Mouse (Mus musculus) ES-E14 (cell line): ENCODE results near the gene Gm36210. TPM values are rescaled to one million over a fixed set of nuclear protein-coding genes. Genes with fewer than 3 reads are reported as not detected.

Experiments
- DNase-seq: peaks from one replicate; pipeline ENCODE4 v3.0.0-alpha.2; 2013; ENCODE audit warnings: low read depth, low spot score
- H3K27ac ChIP-seq: 2 replicates; pipeline ENCODE4 v1.5.1; 2012; ENCODE audit warnings: low read depth, mild to moderate bottlenecking, low read length, moderate library complexity, mixed read lengths; ENCODE audit not compliant: poor library complexity, insufficient read depth, severe bottlenecking
- H3K36me3 ChIP-seq: 2 replicates; pipeline ENCODE4 v1.6.1; 2012; ENCODE audit warnings: mild to moderate bottlenecking, low read length, moderate library complexity, mixed read lengths; ENCODE audit not compliant: control insufficient read depth, poor library complexity, insufficient read depth, severe bottlenecking
- H3K4me1 ChIP-seq, 2 experiments: fragments of 150-350 bp in 1 of 2; sonication (generic) in 1 of 2; 2 replicates each; pipeline ENCODE4 v1.6.1; 2012; ENCODE audit warnings: low read length in 2 of 2, mild to moderate bottlenecking in 1 of 2, mixed read lengths in 1 of 2; ENCODE audit not compliant: control insufficient read depth in 2 of 2, insufficient read depth in 2 of 2, poor library complexity in 1 of 2
- H3K4me3 ChIP-seq, 2 experiments: fragments of 150-350 bp in 1 of 2; sonication (generic) in 1 of 2; 2 replicates each; pipeline ENCODE4 v1.5.1; 2012; ENCODE audit warnings: low read length in 2 of 2, low read depth in 1 of 2, mild to moderate bottlenecking in 1 of 2, mixed read lengths in 1 of 2; ENCODE audit not compliant: insufficient read depth in 1 of 2, poor library complexity in 1 of 2, severe bottlenecking in 1 of 2
- H3K9ac ChIP-seq: 2 replicates; pipeline ENCODE4 v1.6.1; 2012; ENCODE audit warnings: low read depth, mild to moderate bottlenecking, low read length, mixed read lengths; ENCODE audit not compliant: poor library complexity, insufficient read depth, severe bottlenecking
- H3K9me3 ChIP-seq: fragments of 150-350 bp; sonication (generic); 2 replicates; pipeline ENCODE4 v1.6.1; 2012; ENCODE audit warnings: low read depth, mild to moderate bottlenecking, low read length; ENCODE audit not compliant: control insufficient read depth, insufficient read depth
- CHD2 ChIP-seq: IDR thresholded peaks from 2 replicates; pipeline ENCODE4 v1.6.1; 2014; ENCODE audit warnings: mild to moderate bottlenecking, low read depth, low read length, inconsistent platforms
- HCFC1 ChIP-seq: IDR thresholded peaks from 2 replicates; pipeline ENCODE4 v1.6.1; 2012; ENCODE audit warnings: low read length, inconsistent platforms, borderline replicate concordance; ENCODE audit not compliant: insufficient read depth
- MAFK ChIP-seq: IDR thresholded peaks from 2 replicates; pipeline ENCODE4 v1.6.1; 2014; ENCODE audit warnings: mild to moderate bottlenecking, low read depth, low read length, inconsistent platforms; ENCODE audit not compliant: insufficient read depth
- ZC3H11A ChIP-seq: IDR thresholded peaks from 2 replicates; pipeline ENCODE4 v1.6.1; 2012; ENCODE audit warnings: low read depth, mild to moderate bottlenecking, inconsistent platforms, low read length, borderline replicate concordance
- ZNF384 ChIP-seq: IDR thresholded peaks from 2 replicates; pipeline ENCODE4 v1.6.1; 2012; ENCODE audit warnings: low read depth, low read length, inconsistent platforms
- in situ Hi-C, 2 experiments: fragments of 600-800 bp; cut with MboI; formaldehyde crosslinking; loops; one replicate each; pipeline ENCODE4 v1.15.1; 2025; ENCODE audit warnings: low sequenced_read_pairs in 2 of 2, inconsistent platforms in 1 of 2; ENCODE audit not compliant: unreplicated experiment in 2 of 2
- total RNA-seq: library from RNA; depleted of rRNA; stranded (reverse); fragments of 300-350 nt; gene quantifications from 2 replicates; pipeline ENCODE4 v1.2.3, GENCODE M21; 2012

The Gm36210 gene
- total RNA-seq, 1 experiment = 2.2 TPM

DNA sequence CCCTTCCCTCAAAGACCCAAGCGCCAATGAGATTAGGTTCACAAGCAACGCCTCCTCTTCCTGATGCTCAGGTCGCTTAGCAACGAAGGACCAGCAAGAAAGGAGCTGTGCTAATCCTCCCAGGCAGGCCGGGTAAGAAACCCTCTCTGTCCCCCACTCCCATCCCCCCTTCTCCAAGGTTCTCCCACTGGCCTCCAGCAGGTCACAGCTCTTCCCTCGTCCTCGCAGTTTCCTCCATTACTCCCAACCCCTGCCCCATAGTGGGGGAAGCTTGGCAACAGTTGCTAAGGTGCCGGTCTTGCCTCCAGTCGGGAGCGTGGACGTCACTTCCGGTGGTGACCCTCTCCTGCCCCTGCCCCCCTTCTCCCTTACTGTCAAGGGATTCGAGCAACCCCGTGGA lies 16.2 kb upstream of the Gm36210 start:
- H3K36me3 ChIP-seq = peaks cover 8% of the 10 kb centered on the region; the same call in 1 of the 2 replicates
- in situ Hi-C loops = no loop called here
- no peak overlapping the region for H3K9ac ChIP-seq
- H3K27ac ChIP-seq = no peak overlapping the region
- H3K4me1 ChIP-seq = peaks cover 4 to 45% of the 10 kb centered on the region in 2 experiments; a peak in 3 of 4 replicates
- H3K4me3 ChIP-seq = peak overlapping the region; percentile 32 to 54; a peak in 3 of 4 replicates
- no peak for DNase-seq
- H3K9me3 ChIP-seq = no peaks in the 10 kb centered on the region
- no peak for TF ChIP-seq MAFK
- no peak for TF ChIP-seq HCFC1

DNA sequence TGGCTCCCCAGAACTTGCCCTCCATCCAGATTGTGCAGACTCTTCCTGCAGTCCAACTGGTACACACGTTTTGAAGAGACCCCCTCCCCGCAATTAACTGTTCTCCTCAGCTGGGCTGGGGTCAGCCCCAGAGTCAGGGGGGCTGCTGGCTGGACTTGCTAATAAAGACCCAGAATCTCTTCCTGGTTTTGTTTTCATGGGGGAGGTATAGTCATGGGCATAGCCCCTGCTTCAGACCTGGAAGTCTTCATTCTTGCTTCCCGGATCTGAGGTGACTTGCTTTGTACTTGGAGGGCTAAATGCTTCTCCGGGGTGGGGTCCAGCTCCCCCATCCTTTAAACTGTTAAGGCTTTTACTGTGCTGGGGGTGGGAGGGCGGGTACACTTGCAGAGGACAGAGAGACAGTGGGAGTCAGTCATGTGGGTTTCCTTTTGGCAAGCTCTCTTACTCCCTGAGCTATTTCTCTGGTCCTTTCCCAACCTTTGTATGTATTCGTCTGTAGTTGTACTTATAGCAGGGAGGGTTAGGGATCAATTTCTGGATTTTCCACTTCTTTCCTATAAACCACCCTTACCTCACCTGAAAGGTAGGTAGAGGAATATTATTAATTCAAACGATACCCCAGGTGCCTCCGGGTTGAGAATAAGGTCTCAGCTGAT lies 15.6 kb upstream of the Gm36210 start, which contains the start of gene Nat14:
TSS of gene Nat14 (plus strand) at position 205 of the 659 bp plus-strand sequence.
- H3K9ac ChIP-seq = no peak within 1 kb of the TSS
- H3K4me3 ChIP-seq = peak within 1 kb of the TSS; percentile 32 to 54; a peak in 3 of 4 replicates
- peaks cover 4 to 45% of the 10 kb centered on the region in 2 experiments; a peak in 3 of 4 replicates for H3K4me1 ChIP-seq
- no peak within 1 kb of the TSS for H3K27ac ChIP-seq
- no peaks in the 10 kb centered on the region for H3K9me3 ChIP-seq
- in situ Hi-C loops = no loop called here
- DNase-seq = no peak
- TF ChIP-seq ZC3H11A = no peak
- no peak for TF ChIP-seq MAFK
- no peak for TF ChIP-seq ZNF384
- TF ChIP-seq CHD2 = no peak
- TF ChIP-seq HCFC1 = no peak
- H3K36me3 ChIP-seq = peaks cover 8% of the 10 kb centered on the region; the same call in 1 of the 2 replicates

DNA sequence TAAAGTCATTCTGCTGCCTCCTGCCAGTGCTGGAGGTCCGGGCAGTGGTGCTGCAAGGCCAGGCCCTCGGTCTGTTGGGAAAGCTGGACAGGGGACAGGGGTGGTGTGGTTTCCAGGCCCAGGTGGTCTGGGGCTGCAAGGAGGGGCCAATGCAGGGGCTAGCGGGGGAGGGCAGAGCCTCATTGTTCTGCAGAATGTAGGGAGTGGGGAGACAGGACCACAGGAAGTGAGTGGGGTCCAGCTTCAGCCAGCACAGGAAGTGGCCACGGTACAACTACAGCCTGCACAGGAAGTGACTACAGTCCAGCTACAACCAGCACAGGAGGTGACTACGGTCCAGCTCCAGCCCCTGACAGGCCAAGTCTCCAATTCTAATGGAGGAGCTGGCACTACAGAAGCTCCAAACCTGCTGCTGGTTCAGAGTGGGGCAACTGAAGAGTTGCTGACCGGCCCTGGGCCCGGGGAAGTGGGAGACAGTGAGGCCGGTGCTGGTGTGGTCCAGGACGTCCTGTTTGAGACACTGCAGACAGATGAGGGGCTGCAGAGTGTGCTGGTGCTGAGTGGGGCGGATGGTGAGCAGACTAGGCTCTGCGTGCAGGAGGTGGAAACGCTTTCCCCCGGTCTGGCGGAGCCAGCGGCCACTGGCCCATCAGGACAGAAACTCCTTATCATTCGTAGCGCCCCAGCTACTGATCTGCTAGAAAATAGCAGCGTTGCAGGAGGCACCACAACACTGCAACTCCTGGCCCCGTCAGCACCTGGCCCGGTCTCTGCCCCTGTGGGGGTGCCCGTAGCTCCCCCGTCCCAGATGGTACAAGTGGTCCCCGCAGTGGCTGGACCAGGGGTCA lies 14.9 kb upstream of the Gm36210 start:
- no peak for DNase-seq
- Histone ChIP-seq H3K9me3 (no peaks in the 10 kb centered on the region), H3K9ac (no peak overlapping the region), H3K4me3 (no peak overlapping the region; a peak in 1 of 4 replicates), H3K27ac (no peak overlapping the region), H3K36me3 (peaks cover 8% of the 10 kb centered on the region; the same call in 1 of the 2 replicates), H3K4me1 (peaks cover 4 to 49% of the 10 kb centered on the region in 2 experiments; a peak in 3 of 4 replicates)
- no peak for TF ChIP-seq MAFK
- no peak for TF ChIP-seq ZNF384
- TF ChIP-seq ZC3H11A = no peak
- no peak for TF ChIP-seq CHD2
- TF ChIP-seq HCFC1 = no peak
- in situ Hi-C loops = no loop called here

DNA sequence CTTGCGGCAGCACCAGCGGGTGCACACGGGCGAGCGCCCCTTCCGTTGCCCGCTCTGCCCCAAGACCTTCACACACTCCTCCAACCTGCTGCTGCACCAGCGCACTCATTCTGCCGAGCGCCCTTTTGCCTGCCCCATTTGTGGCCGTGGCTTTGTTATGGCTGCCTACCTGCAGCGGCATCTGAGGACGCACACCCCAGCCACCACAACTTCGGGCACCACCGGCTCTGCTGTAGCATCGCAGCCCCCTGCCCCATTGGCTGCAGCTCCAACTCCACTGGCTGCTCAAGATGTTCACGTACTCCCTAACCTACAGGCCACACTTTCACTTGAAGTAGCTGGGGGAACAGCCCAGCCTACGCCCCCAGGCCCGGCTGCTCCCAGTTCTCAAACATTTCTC lies 14.2 kb upstream of the Gm36210 start:
- peaks cover 4 to 45% of the 10 kb centered on the region in 2 experiments; a peak in 3 of 4 replicates for H3K4me1 ChIP-seq
- no peak for DNase-seq
- H3K4me3 ChIP-seq = peak overlapping the region; percentile 49 to 51
- in situ Hi-C loops = no loop called here
- no peak overlapping the region for H3K27ac ChIP-seq
- peaks cover 8% of the 10 kb centered on the region; the same call in 1 of the 2 replicates for H3K36me3 ChIP-seq
- no peaks in the 10 kb centered on the region for H3K9me3 ChIP-seq
- TF ChIP-seq MAFK = no peak
- no peak for TF ChIP-seq ZC3H11A
- no peak for TF ChIP-seq CHD2
- no peak for TF ChIP-seq ZNF384
- TF ChIP-seq HCFC1 = no peak
- peak overlapping the region; percentile 57 for H3K9ac ChIP-seq
